Mouse (Mus musculus): Measurements from ENCODE around the gene Bank1.

Bank1 gene

GRCm38 (mm10) chr3:136150886-136151285 lies 175.0 kb downstream of the Bank1 start:
- in situ Hi-C loops (cut with MboI; ENCODE audit: low pct_unique_long_range_greater_than_20kb in 1 of 2, low sequenced_read_pairs in 2 of 2, unreplicated experiment in 1 of 2): no loop called here

- in situ Hi-C loops (cut with MboI; ENCODE audit: low pct_unique_long_range_greater_than_20kb in 1 of 2, low sequenced_read_pairs in 2 of 2, unreplicated experiment in 1 of 2): no loop called here
These were observed 178.7 kb downstream of the Bank1 start for GRCm38 (mm10) chr3:136147166-136147565.

- in situ Hi-C loops (cut with MboI; ENCODE audit: low pct_unique_long_range_greater_than_20kb in 1 of 2, low sequenced_read_pairs in 2 of 2, unreplicated experiment in 1 of 2): no loop called here
These were observed 193.9 kb downstream of the Bank1 start for GRCm38 (mm10) chr3:136132013-136132412.

- in situ Hi-C loops (cut with MboI; ENCODE audit: low pct_unique_long_range_greater_than_20kb in 1 of 2, low sequenced_read_pairs in 2 of 2, unreplicated experiment in 1 of 2): no loop called here
These were observed 210.2 kb downstream of the Bank1 start for GRCm38 (mm10) chr3:136115478-136116215.

- in situ Hi-C loops (cut with MboI; ENCODE audit: low pct_unique_long_range_greater_than_20kb in 1 of 2, low sequenced_read_pairs in 2 of 2, unreplicated experiment in 1 of 2): no loop called here
These were observed 216.3 kb downstream of the Bank1 start for GRCm38 (mm10) chr3:136109411-136110139.

- in situ Hi-C loops (cut with MboI; ENCODE audit: low pct_unique_long_range_greater_than_20kb in 1 of 2, low sequenced_read_pairs in 2 of 2, unreplicated experiment in 1 of 2): no loop called here
These were observed 219.4 kb downstream of the Bank1 start for GRCm38 (mm10) chr3:136106452-136106851.

GRCm38 (mm10) chr3:136103339-136103738 lies 222.5 kb downstream of the Bank1 start:
- in situ Hi-C loops (cut with MboI; ENCODE audit: low pct_unique_long_range_greater_than_20kb in 1 of 2, low sequenced_read_pairs in 2 of 2, unreplicated experiment in 1 of 2): no loop called here

GRCm38 (mm10) chr3:136100973-136101500 lies 224.8 kb downstream of the Bank1 start:
- in situ Hi-C loops (cut with MboI; ENCODE audit: low pct_unique_long_range_greater_than_20kb in 1 of 2, low sequenced_read_pairs in 2 of 2, unreplicated experiment in 1 of 2): no loop called here

- in situ Hi-C loops (cut with MboI; ENCODE audit: low pct_unique_long_range_greater_than_20kb in 1 of 2, low sequenced_read_pairs in 2 of 2, unreplicated experiment in 1 of 2): no loop called here
These were observed 225.6 kb downstream of the Bank1 start for GRCm38 (mm10) chr3:136100292-136100691.

- in situ Hi-C loops (cut with MboI; ENCODE audit: low pct_unique_long_range_greater_than_20kb in 1 of 2, low sequenced_read_pairs in 2 of 2, unreplicated experiment in 1 of 2): no loop called here
These were observed 238.8 kb downstream of the Bank1 start for GRCm38 (mm10) chr3:136086948-136087660.

- in situ Hi-C loops (cut with MboI; ENCODE audit: low pct_unique_long_range_greater_than_20kb in 1 of 2, low sequenced_read_pairs in 2 of 2, unreplicated experiment in 1 of 2): no loop called here
These were observed 239.4 kb downstream of the Bank1 start for GRCm38 (mm10) chr3:136086431-136086830.

- in situ Hi-C loops (cut with MboI; ENCODE audit: low pct_unique_long_range_greater_than_20kb in 1 of 2, low sequenced_read_pairs in 2 of 2, unreplicated experiment in 1 of 2): no loop called here
These were observed 240.8 kb downstream of the Bank1 start for GRCm38 (mm10) chr3:136085077-136085476.

- in situ Hi-C loops (cut with MboI; ENCODE audit: low pct_unique_long_range_greater_than_20kb in 1 of 2, low sequenced_read_pairs in 2 of 2, unreplicated experiment in 1 of 2): no loop called here
These were observed 241.8 kb downstream of the Bank1 start for GRCm38 (mm10) chr3:136084066-136084465.

GRCm38 (mm10) chr3:136081264-136081663 lies 244.6 kb downstream of the Bank1 start:
- in situ Hi-C loops (cut with MboI; ENCODE audit: low pct_unique_long_range_greater_than_20kb in 1 of 2, low sequenced_read_pairs in 2 of 2, unreplicated experiment in 1 of 2): no loop called here

GRCm38 (mm10) chr3:136078535-136078934 lies 247.3 kb downstream of the Bank1 start:
- in situ Hi-C loops (cut with MboI; ENCODE audit: low pct_unique_long_range_greater_than_20kb in 1 of 2, low sequenced_read_pairs in 2 of 2, unreplicated experiment in 1 of 2): no loop called here

- in situ Hi-C loops (cut with MboI; ENCODE audit: low pct_unique_long_range_greater_than_20kb in 1 of 2, low sequenced_read_pairs in 2 of 2, unreplicated experiment in 1 of 2): no loop called here
These were observed 255.5 kb downstream of the Bank1 start for GRCm38 (mm10) chr3:136070394-136070793.

- in situ Hi-C loops (cut with MboI; ENCODE audit: low pct_unique_long_range_greater_than_20kb in 1 of 2, low sequenced_read_pairs in 2 of 2, unreplicated experiment in 1 of 2): no loop called here
These were observed 264.0 kb downstream of the Bank1 start for GRCm38 (mm10) chr3:136061907-136062306.

- in situ Hi-C loops (cut with MboI; ENCODE audit: low pct_unique_long_range_greater_than_20kb in 1 of 2, low sequenced_read_pairs in 2 of 2, unreplicated experiment in 1 of 2): no loop called here
These were observed 275.2 kb downstream of the Bank1 start for GRCm38 (mm10) chr3:136050635-136051034.

GRCm38 (mm10) chr3:136050215-136050614 lies 275.7 kb downstream of the Bank1 start:
- in situ Hi-C loops (cut with MboI; ENCODE audit: low pct_unique_long_range_greater_than_20kb in 1 of 2, low sequenced_read_pairs in 2 of 2, unreplicated experiment in 1 of 2): no loop called here
